Mouse (Mus musculus) left cerebral cortex, postnatal 25 days (tissue): ENCODE measurements around the gene Cadm2. TPM values are rescaled to one million over a fixed set of nuclear protein-coding genes. Genes with fewer than 3 reads are reported as not detected.

Source experiments
- DNase-seq, 2 experiments: peaks; one replicate each; pipeline ENCODE4 v3.0.0; 2022; ENCODE audit warnings: low spot score in 2 of 2, mixed read lengths in 1 of 2
- intact Hi-C: fragments of 180-260 bp; cut with DNase I; formaldehyde crosslinking; loops from one replicate; pipeline ENCODE4 v1.15.1; 2025
- total RNA-seq, 2 experiments: library from RNA; stranded (reverse); gene quantifications; 2 replicates each; pipeline ENCODE4 v1.2.3; 2021

Cadm2 gene
- total RNA-seq, 2 experiments from 2014 or later, result 251 to 259 TPM

DNA sequence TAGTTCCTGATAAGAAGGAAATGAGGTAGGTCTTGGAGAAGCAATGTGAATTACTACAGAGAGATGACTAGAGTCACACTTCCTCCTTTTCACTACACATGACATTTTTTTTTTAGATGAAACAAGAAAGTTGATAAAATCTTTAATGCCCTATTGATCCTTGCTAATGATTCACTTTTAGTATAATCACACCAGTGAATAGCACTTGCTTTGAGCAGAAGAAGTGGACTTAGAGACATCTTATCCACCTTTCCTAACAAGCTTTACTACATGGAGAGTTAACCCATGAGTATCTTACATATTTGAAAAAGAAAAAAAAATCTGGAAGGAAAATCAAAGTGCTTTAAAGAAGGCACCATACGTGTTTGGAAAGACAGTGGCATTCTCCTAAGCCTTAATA lies 93.7 kb downstream of the Cadm2 start:
- intact Hi-C loops, result no loop called here
- no peak for DNase-seq

DNA sequence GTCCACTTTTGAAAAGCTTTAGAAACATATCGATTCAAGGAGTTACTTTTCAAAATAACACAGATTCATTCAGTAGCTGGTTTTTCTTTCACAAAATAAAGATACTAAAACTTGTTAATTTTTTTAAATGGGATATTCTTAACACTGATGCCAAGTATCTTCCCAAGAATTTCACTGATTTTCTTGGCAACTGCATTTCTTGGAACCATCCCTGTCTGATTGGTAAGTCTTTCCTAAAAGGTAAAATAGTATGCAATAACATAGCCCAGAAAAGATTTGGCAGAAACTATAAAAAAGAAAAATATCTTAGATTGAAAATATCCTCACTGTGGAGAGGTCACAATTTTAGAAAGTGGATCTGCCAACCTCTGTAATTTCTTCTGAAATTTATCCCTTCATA lies 95.8 kb downstream of the Cadm2 start:
- DNase-seq, result peak in 1 of 2 experiments; percentile 58
- intact Hi-C loops, result no loop called here

DNA sequence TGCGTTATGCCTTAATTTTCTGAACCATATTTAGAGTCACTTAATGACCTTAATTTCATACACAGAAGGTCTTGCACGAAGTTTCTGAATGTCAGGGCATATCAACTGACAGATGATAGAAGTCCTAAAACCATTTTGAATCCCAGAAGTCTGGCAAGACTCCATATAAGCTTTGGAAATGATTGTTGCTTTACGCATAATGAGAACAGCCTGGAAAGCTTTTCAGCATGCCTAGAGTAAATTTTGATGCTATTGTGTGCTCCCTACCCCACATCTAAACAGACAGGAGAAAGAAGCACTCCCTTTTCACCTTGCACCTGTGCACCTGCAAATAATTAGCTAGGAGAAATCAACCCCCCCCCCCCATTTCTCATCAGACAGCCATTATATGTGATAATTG lies 102.4 kb downstream of the Cadm2 start:
- intact Hi-C loops, result no loop called here

DNA sequence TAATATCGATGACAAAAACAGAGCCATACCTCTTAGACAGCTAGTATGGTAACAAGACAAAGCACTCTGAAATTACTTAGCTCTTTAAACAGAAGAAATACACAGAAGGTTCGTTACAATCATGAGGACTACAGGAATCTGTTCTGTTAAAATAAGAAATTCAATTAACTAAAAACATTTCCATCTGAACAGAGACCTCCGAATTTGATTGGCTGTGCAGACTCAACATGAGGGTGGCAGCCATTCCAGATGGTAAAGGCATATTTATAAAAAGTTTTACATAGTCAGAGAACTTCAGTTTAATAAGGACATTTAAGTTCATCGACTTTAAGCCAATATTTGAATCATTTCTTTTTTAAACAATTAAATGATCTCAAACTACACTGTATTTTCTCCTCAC lies 105.2 kb downstream of the Cadm2 start:
- intact Hi-C loops, result no loop called here
- peak in 1 of 2 experiments; percentile 32 for DNase-seq

More for the DNA sequence above, 102.4 kb downstream of the Cadm2 start:
- no peak for DNase-seq

DNA sequence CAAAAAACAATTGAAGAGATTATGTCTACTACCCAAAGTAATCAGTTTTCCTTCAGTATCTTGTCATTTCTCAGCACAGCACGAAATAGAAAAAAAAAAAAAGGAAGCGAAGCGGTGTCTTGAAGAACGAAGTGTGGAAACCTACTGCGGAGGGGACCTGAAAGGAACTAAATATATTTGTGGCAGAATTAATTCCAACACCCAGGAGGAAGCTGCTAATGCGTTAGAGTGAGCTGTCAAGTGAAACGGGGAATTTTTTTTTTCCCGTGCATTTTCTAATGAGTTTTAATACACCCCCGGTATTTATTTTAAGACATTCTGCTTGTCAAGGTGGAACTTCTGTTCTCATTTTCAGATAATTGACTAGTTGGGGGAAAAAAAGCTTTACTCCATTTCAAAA lies 111.6 kb downstream of the Cadm2 start:
- intact Hi-C loops, result no loop called here
- no peak for DNase-seq

DNA sequence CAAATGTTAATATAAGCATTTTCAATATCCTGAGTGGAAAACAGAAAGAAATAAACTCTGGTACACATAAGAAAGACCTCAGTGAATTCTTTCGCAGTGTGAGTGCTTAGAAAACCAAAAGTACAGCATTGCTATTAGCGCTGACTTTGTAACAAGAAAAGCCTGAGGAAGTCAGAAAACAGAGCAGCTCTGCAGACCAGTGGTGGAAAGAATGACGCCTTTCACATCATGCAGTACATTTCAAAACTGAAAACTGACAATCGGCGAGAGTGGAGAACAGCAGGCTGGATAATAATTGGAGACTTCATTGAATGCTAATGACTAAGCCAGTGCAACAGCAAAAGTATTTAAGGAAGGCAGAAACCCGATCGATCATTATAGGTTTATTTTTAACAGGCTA lies 138.2 kb downstream of the Cadm2 start:
- intact Hi-C loops, result no loop called here
- no peak for DNase-seq

DNA sequence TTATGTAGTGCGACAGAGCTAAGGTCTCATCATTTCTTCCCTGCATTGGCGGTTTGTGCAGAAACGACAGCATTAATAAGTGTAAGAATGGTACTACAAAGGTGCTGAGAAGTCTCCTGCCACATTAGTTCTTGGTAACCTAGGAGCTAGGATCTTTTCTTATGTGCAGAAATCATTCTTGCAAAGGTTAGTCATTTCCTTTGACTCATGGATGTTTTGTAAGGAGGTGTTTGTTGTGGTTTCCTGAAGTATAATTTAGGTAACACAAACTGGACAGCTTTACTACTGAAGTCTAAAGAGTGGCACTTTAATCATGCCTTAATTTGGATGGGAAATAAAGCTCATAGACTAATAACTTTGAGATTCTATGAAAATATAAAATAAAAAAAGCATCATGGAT lies 153.7 kb downstream of the Cadm2 start:
- intact Hi-C loops, result no loop called here
- no peak for DNase-seq

DNA sequence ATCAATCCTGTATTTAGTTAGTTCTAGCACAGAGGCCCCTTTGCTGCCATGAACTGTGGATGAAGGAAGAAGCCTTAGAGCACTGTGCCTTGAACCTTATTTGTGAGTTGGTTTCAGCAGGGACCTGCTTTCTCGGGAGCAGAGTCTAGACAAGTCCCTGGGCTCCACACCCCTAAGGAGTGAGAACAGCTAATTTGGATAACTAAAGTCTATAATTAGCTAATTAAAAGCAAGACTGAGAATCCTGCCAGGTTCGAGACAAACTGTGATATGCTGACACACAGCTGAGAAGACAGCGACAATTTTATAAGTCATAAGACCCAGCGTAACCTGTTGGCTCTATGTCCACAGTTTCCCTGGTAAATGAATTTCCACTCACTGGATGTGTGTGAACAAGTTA lies 184.4 kb downstream of the Cadm2 start:
- intact Hi-C loops, result no loop called here
- DNase-seq, result no peak

DNA sequence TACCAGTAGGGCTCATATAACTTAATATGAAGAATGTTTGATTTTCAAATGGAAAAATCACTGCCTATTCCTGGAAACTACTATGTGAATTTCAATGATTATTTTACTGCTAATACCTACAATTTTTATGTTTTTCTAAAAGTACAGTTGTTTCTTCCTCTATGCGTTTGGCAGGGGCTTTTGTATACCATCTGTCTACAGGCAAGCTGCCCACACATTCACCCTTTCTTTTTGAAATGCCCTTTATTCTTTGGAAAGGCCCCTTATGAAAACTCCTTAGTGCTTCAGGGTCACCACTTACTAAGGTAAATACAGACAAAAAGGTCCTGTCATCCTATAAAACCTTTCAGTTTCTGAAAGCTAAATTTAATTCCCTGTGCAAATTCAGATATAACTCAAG lies 195.3 kb downstream of the Cadm2 start:
- DNase-seq, result no peak
- intact Hi-C loops, result no loop called here

DNA sequence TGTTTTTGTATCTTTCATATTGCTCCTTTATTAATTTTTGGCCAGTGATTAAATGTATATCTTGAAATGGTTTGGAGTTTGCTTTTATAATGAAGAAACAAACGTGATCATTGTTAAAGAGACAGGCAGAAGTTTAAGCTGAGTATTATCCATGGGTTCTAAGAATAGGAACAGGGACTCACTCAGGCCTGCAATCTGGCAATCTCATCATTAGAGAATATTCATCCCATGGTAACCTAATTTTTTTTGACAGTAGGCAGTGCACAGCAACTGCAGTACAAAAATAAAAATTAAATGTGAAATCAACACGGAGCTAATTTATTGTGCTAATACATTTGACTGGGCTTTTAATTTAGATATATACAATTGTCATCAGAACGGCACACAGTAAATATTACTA lies 209.8 kb downstream of the Cadm2 start:
- intact Hi-C loops, result no loop called here
- no peak for DNase-seq

DNA sequence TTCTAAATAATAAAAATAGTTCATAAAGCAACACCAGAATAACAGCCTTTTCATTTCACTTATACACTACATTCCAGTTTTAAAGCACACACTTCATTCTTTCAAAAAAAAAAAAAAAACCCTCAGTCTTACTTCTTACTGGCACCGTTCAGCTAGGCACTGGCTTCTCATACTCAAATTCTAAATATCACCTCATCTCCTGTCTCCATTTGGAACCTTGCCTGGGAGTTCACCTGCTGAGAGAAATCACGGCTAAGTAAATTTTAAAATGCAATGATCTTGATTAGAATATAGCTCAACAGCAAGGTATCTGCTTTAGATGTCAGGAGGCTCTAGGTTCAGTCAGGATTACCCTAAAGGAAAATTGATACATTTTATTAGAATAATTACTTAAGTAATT lies 210.2 kb downstream of the Cadm2 start:
- intact Hi-C loops, result no loop called here
- no peak for DNase-seq

DNA sequence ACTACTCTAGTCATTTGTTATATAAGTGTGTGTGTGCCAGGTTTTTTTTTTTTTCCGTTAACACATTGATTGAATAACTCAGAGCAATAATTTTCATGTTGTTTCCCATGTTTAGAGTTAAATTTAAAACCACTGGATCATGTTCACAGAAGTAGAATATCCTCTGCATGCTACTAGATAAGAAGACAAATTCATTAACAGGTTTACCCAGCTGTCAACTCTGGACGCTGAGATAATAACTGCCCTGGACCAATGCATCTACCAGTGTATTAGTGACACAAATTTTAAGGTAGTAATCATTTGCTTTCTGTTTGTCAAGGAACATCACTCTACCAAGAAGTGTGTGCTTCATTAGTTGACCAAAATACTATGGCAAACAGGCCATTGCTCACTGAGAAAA lies 253.0 kb downstream of the Cadm2 start:
- intact Hi-C loops, result no loop called here
- no peak for DNase-seq

DNA sequence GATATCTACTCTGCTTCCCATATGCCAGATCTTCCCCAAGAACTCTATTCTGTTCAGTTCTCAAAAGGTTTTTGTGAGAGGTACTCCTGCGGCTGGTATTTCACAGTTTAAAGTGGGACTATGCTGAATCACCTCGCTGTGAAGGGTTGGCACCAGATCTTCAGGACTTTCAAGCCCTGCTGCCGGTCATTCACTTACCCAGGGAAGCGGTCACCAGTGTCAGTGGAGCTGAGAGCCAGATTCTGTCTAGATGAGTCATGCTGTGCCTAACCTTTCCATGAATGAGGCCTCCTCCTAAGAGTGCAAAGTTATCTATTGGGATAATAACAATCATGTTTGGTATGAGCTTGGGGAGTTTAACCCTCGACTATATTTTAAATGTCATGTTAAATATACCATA lies 272.7 kb downstream of the Cadm2 start:
- intact Hi-C loops, result no loop called here
- DNase-seq, result peak in 1 of 2 experiments; percentile 27

DNA sequence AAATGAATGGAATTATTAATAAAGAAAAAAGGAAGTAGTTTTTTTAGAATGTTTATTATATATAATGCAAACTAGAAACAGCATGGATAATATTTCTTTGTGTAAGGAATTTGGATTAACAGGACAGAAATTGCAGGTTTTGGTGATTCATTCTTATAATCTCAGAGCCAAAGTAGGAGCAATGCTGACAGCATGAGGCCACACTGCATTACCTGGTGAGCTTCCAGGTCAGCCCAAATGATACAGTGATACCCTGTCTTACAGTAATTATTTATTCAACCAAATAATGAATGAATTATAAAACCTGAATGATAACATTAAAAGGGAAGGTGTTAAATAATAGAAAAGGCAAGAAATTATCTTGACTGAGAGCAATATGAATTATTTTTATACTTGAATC lies 273.1 kb downstream of the Cadm2 start:
- DNase-seq, result no peak
- intact Hi-C loops, result no loop called here

DNA sequence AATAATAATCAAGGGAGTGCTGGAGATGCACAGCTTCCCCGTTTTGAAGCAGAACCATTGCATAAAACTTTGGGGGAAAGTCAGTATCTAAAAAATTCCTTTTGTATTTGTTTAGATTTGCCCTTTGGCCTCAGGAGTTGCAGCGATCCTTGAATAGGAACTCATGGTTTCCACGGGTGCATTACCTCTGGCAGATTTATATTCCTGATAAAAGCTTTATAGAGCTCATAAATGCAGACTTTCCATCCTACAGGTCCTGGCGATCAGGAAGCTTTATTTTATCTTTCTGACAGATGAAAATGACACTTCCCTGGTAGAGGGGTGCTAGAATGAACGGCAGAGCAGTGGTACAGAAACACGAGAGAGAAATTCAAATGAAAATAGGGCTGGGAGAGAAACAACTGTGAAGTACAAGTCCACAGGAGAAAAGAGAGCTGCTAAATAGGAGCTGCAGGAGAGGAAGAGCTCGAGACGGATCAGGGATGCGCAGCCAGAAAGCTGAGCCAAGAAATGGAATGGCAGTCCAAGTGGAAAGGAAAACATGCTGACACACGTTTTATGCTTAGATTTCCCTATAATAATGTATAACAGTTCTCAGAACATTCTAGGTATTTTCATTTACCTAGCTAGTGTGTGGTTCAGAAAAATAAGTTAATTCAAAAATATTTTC lies 274.0 kb downstream of the Cadm2 start:
- peak in 1 of 2 experiments; percentile 65 for DNase-seq
- intact Hi-C loops, result no loop called here

DNA sequence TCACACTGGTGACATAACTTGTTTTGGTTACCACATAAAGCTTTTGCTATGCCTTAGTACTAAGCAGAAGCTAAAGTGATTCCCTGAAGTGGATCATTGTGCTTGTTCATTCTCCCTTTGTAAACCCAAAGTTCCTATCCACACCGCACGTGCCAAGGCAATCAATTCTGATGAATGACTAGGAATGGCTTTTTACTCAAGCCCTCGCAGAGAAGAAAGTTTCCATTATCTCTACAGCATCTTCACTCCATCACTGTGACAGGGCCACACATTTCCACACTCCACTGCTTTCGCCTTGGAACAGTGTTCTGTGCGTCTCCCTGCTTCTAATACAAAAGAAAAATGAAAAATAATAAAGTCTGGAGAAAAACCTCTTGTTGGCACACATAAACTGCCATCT lies 276.5 kb downstream of the Cadm2 start:
- no peak for DNase-seq
- intact Hi-C loops, result no loop called here

DNA sequence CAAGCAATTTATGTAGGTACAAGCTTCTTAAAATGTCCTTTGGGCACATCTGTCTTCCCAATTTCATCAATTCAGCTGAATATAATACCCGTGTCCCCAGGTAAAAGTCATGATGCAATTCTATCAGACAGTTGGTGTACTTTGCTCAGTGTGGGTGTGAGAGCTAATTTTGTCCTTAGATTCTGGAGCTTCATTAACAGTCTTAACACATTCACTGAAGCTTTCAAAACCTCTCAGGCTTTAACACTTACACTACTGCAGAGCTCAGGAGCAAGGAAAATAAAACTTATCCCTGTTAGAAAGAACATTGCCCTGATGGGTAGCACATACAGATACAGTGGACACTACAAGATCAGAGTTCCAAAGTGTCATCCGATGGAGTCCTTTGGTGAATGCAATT lies 309.7 kb downstream of the Cadm2 start:
- peak; percentile 44 to 81 for DNase-seq
- intact Hi-C loops, result loop anchor here (10.0 kb wide), 2 partner anchors 216 to 304 kb away; no protein-coding TSS in a partner anchor

DNA sequence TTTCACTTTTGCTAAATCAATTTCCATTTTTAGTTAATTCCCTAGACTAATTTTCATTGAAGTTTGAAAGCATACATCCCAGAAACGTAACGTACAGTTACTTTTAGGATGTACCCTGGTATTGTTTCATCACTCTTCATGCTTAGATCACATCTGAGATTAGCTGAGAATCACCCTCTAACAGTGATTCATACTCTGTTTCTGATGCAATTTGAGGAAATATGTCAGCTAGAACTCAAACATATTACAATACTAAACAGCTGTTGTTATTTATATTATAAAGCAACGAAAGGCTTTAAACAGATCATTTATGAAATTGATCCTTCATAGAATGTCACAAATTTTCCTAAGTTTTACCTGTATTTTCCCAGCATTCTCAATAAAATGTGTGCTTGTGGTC lies 336.0 kb downstream of the Cadm2 start:
- intact Hi-C loops, result no loop called here
- no peak for DNase-seq

DNA sequence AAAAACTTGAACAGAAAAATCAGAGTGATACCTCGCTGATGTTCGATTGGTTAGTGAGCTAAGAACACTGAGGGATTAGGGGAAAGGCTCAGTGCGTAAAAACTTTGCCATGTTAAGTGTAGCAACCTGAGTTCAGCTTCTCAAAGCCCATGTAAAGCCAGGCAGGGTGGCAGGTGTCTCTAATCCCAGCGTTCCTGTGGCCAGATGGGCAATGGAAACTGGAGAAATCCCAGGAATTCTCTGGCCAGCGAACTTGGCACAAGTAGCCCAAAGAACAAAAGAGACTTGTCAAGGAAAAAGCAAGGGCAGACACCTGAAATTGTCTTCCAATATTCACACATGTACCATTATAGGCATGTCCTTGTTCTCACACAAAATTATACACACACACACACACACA lies 377.1 kb downstream of the Cadm2 start:
- no peak for DNase-seq

DNA sequence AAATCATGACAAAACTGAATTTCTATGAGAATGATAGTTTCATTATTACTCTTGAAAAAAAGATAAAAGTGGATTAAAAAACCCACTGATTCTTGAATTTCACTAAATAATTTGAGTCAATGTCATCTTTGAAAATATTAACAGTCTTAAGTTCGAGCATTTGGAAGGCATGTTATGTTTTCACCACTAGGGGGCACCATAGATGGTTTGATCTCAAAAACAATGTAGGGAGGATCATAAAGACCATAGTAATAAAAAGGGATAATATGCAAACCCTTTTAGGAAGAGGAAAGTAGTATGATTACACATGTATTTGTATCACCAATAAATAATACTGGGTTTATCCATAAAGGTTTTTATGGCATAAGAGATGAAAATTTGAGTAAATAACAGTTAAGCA lies 385.8 kb downstream of the Cadm2 start:
- no peak for DNase-seq
- intact Hi-C loops, result no loop called here

More for the DNA sequence above, 377.1 kb downstream of the Cadm2 start:
- intact Hi-C loops, result loop anchor here (10.0 kb wide), 1 partner anchor 351 kb away; no protein-coding TSS in a partner anchor

DNA sequence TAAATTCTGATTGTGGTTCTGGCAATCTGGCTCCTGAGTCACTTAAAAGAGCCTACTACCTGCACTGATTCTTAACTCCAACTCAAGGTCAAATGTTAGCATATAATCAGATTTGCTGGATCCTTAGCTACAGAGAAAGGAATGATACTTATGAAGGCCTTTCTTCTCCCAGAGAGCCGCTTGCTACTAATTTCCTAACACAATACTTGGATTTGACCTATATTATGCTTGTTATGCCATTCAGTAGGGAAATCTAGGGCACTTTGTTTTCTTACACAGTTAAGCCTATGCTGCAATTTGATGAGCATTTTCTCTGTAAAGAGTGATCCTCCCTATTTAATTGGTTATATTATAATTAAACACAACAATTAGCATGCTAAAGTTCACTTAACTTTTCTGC lies 394.0 kb downstream of the Cadm2 start:
- no peak for DNase-seq
- intact Hi-C loops, result no loop called here

DNA sequence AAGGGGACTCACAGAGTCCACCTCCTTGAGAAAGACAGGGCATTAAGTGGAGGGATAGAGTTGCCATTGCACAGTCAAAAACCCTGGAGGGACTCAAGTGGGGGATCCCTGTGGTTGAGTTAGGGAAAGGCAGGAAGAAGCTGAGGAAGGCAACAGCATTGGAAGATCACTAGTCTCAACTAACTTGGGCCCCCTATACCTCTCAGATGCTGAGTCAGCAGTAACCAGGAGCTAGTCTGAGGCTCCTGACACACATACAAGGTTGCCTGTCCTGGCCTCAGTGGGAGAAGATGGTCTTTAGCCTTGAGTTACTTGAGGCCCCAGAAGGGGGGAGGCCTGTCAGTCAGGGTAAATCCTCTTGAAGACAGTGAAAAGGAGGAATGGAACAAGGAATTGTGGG lies 417.4 kb downstream of the Cadm2 start:
- DNase-seq, result no peak
- intact Hi-C loops, result no loop called here
